Comparison of ENCODE assay signal across 8 mouse cellular contexts in the genomic region with DNA sequence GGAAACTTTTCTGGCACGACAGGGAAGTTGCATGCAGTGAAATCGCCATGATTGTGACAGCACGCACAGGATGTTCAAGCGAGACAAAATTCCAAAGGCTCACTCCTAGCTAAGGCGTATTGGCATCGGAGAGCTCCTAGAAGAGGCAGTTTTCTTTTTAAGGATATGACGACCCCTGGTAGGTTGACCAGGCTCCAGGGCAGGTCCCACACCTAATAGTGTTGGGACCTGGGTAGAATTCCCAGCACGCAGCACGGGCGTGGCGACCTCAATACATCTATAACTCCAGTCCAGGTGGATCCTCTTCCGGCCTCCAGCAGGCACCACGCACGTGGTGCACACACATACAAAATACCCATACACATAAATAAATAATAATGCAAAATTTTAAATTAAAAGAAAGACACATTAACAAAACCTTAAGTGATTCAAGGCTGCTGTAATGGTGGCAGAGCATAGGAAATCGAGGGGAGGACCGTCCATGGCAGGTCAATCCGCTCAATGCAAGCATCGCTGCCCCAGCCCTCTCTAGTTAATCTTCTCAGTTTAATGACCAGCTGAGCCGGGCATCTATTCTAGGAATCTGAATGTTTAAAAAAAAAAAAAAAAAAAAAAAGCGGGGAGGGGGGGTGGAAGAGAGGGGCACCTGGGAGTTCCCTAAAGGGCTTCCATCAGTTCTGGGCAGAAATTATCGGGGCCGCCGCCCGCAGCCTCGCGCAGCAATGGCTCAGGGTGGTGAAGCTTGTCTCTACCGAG. TPM values are rescaled to one million over a fixed set of nuclear protein-coding genes. Genes with fewer than 3 reads are reported as not detected.
DNase-seq lines count a peak whose midpoint lies in the region; ATAC-seq and TF ChIP-seq lines count a peak whose summit lies in the region.

No protein-coding gene starts in this region.

- no peak for TF ChIP-seq CTCF in testis, adult 2 months (IDR thresholded peaks at IDR 0.05; ENCODE audit: control insufficient read depth, insufficient read depth, insufficient replicate concordance, low read depth, low read length)
- TF ChIP-seq CTCF in intestine, postnatal 0 days (IDR thresholded peaks at IDR 0.05; ENCODE audit: low read depth), result no peak
- no peak for TF ChIP-seq CTCF in small intestine, adult 2 months (IDR thresholded peaks at IDR 0.05; ENCODE audit: extremely low read depth, insufficient read length, insufficient replicate concordance, low read depth, low read length)

- peaks cover 35% of the 10 kb centered on the region for H3K36me3 ChIP-seq in erythroblast, embryonic 14.5 days (ENCODE audit: control insufficient read depth)
- no peaks in the 10 kb centered on the region for H3K36me3 ChIP-seq in testis, adult 2 months (ENCODE audit: control insufficient read depth, insufficient read depth, low read length)
- peaks cover 7% of the 10 kb centered on the region; the same call in 1 of the 2 replicates for H3K36me3 ChIP-seq in intestine, postnatal 0 days (ENCODE audit: control insufficient read depth, insufficient read depth)
- H3K36me3 ChIP-seq in small intestine, adult 2 months (ENCODE audit: control insufficient read depth, insufficient read depth, low read length), result 0 out of 2 replicates have a peak, but pooled peaks cover 3% of the 10 kb centered on the region

- H3K4me1 ChIP-seq in erythroblast, embryonic 14.5 days (ENCODE audit: control insufficient read depth), result peaks cover 32% of the 10 kb centered on the region
- H3K4me1 ChIP-seq in testis, adult 2 months (ENCODE audit: control insufficient read depth, insufficient read depth, low read length), result peaks cover 4% of the 10 kb centered on the region
- no peaks in the 10 kb centered on the region for H3K4me1 ChIP-seq in intestine, postnatal 0 days (replicated peaks; ENCODE audit: control insufficient read depth, insufficient read depth, low read length)
- peaks cover 2% of the 10 kb centered on the region for H3K4me1 ChIP-seq in small intestine, adult 2 months (ENCODE audit: control insufficient read depth, insufficient read depth, insufficient read length, low read length)

- no peak for DNase-seq in testis, postnatal 10 days (ENCODE audit: low spot score)
- no peak for DNase-seq in urinary bladder, adult 2 months (ENCODE audit: low spot score)

- peak overlapping the region; percentile 96 for H3K4me2 ChIP-seq in intestine, postnatal 0 days (replicated peaks; ENCODE audit: low read depth)

- 32% methylated on average over 26 of the region's 27 CpGs for WGBS in intestine, postnatal 0 days
- WGBS in small intestine, adult 2 months, result 38% methylated on average over 27 of the region's 27 CpGs

- no peak for ATAC-seq in erythroblast, adult 5-6 weeks (replicated peaks; ENCODE audit: low FRiP score, poor library complexity, severe bottlenecking)
- ATAC-seq in intestine, postnatal 0 days, result no peak
- ATAC-seq in frontal cortex, adult (ENCODE audit: low TSS enrichment), result no peak

- TF ChIP-seq POLR2A in testis, adult 2 months (IDR thresholded peaks at IDR 0.05; ENCODE audit: control insufficient read depth, low read depth, low read length), result no peak
- TF ChIP-seq POLR2A in small intestine, adult 2 months (IDR thresholded peaks at IDR 0.05; ENCODE audit: low read depth, low read length), result peak; percentile 14; the same call in 1 of the 2 replicates

- no peaks in the 10 kb centered on the region for H3K27me3 ChIP-seq in erythroblast, embryonic 14.5 days (ENCODE audit: control insufficient read depth)
- no peaks in the 10 kb centered on the region for H3K27me3 ChIP-seq in testis, adult 2 months (ENCODE audit: control insufficient read depth, insufficient read depth, low read length)
- no peaks in the 10 kb centered on the region for H3K27me3 ChIP-seq in intestine, postnatal 0 days (replicated peaks; ENCODE audit: control insufficient read depth, insufficient read depth, low read length)
- no peaks in the 10 kb centered on the region for H3K27me3 ChIP-seq in small intestine, adult 2 months (ENCODE audit: control insufficient read depth, insufficient read depth, low read length)

- H3K9me3 ChIP-seq in erythroblast, embryonic 14.5 days (ENCODE audit: control insufficient read depth, low read length), result no peaks in the 10 kb centered on the region
- H3K9me3 ChIP-seq in intestine, postnatal 0 days (ENCODE audit: control insufficient read depth), result no peaks in the 10 kb centered on the region

- no peak overlapping the region for H3K27ac ChIP-seq in testis, adult 2 months (ENCODE audit: control insufficient read depth, insufficient read depth, low read depth, low read length)
- H3K27ac ChIP-seq in intestine, postnatal 0 days (ENCODE audit: low read depth, low read length), result no peak overlapping the region
- no peak overlapping the region for H3K27ac ChIP-seq in small intestine, adult 2 months (ENCODE audit: insufficient read depth, low read depth, low read length)

- peak overlapping the region; percentile 84 for H3K4me3 ChIP-seq in erythroblast, embryonic 14.5 days (replicated peaks)
- peak overlapping the region; percentile 58 for H3K4me3 ChIP-seq in testis, adult 2 months (ENCODE audit: control insufficient read depth, low read depth, low read length)
- peak overlapping the region; percentile 63 for H3K4me3 ChIP-seq in intestine, postnatal 0 days (ENCODE audit: low read depth, low read length)
- H3K4me3 ChIP-seq in small intestine, adult 2 months (ENCODE audit: low read depth, low read length), result peak overlapping the region; percentile 76

- H3K9ac ChIP-seq in intestine, postnatal 0 days (ENCODE audit: low read depth, low read length), result peak overlapping the region; percentile 56

RNA-seq across cellular contexts. Expression of a gene that starts 0.5 kb away (rescaled TPM):
- 2.2 and 2.8 TPM in 2 replicates for polyA plus RNA-seq in erythroblast, embryonic 14.5 days (2012)
- 8.6 and 11.7 TPM in 2 replicates for total RNA-seq in erythroblast, adult 5-6 weeks (2015; ENCODE audit: low replicate concordance)
- 2.0 and 4.4 TPM in 2 replicates for total RNA-seq in erythroblast, adult 5-6 weeks (2017; ENCODE audit: low replicate concordance)
- 3.9 and 4.0 TPM in 2 replicates for polyA plus RNA-seq in testis, adult 2 months (2012; rRNA removed)
- polyA plus RNA-seq in intestine, postnatal 0 days (2015; fragmentation: Nextera tagmentation; extraction: Ambion mirVana), result 22.4 and 25.4 TPM in 2 replicates
- 10.2 and 11.7 TPM in 2 replicates for polyA plus RNA-seq in small intestine, adult 2 months (2012; rRNA removed)
- polyA plus RNA-seq in urinary bladder, adult 2 months (2012; rRNA removed), result 31.3 and 38.4 TPM in 2 replicates

RNA-seq across cellular contexts. Expression of a gene that starts 27.8 kb away (rescaled TPM):
- polyA plus RNA-seq in erythroblast, embryonic 14.5 days (2012), result 0.01 and 0.19 TPM in 2 replicates
- total RNA-seq in erythroblast, adult 5-6 weeks (2015; ENCODE audit: low replicate concordance), result not detected in 2 replicates
- total RNA-seq in erythroblast, adult 5-6 weeks (2017; ENCODE audit: low replicate concordance), result 4.3 and 8.3 TPM in 2 replicates
- polyA plus RNA-seq in testis, adult 2 months (2012; rRNA removed), result 33.9 and 37.4 TPM in 2 replicates
- polyA plus RNA-seq in intestine, postnatal 0 days (2015; fragmentation: Nextera tagmentation; extraction: Ambion mirVana), result 13.5 and 14.0 TPM in 2 replicates
- polyA plus RNA-seq in small intestine, adult 2 months (2012; rRNA removed), result 15.5 and 16.8 TPM in 2 replicates
- polyA plus RNA-seq in urinary bladder, adult 2 months (2012; rRNA removed), result 36.9 and 42.2 TPM in 2 replicates

RNA-seq across cellular contexts. Expression of a gene that starts 46.3 kb away (rescaled TPM):
- not detected in 2 replicates for polyA plus RNA-seq in erythroblast, embryonic 14.5 days (2012)
- not detected in 2 replicates for total RNA-seq in erythroblast, adult 5-6 weeks (2015; ENCODE audit: low replicate concordance)
- not detected in 2 replicates for total RNA-seq in erythroblast, adult 5-6 weeks (2017; ENCODE audit: low replicate concordance)
- polyA plus RNA-seq in testis, adult 2 months (2012; rRNA removed), result 0.30 and 0.36 TPM in 2 replicates
- 0.68 and 1.1 TPM in 2 replicates for polyA plus RNA-seq in intestine, postnatal 0 days (2015; fragmentation: Nextera tagmentation; extraction: Ambion mirVana)
- polyA plus RNA-seq in small intestine, adult 2 months (2012; rRNA removed), result 0.22 TPM in 1 of 2 replicates, not detected in the other
- polyA plus RNA-seq in urinary bladder, adult 2 months (2012; rRNA removed), result 1.6 and 2.1 TPM in 2 replicates

Comparison
In these comparisons a context has a peak if more than half of its experiments do, and no peak if none do; other contexts are left out.
1. RNA of a gene that starts 27.8 kb away (polyA plus RNA-seq): 36.9 to 42.2 TPM in urinary bladder, adult 2 months, 33.9 to 37.4 TPM in testis, adult 2 months, 15.5 to 16.8 TPM in small intestine, adult 2 months and 13.5 to 14.0 TPM in intestine, postnatal 0 days; 0.01 to 0.19 TPM in erythroblast, embryonic 14.5 days; every median in the first group is over 10 times any median in the second.
2. Peak in every context shown above with its lines, with median percentiles within 50 percentile points of each other: H3K4me3 ChIP-seq.